Mouse (Mus musculus): ENCODE results near the gene Pde7b.

Pde7b gene

GRCm38 (mm10) chr10:20492216-20492964 lies 232.5 kb downstream of the Pde7b start:
- no peak for DNase-seq

- peak; percentile 11 to 12 for DNase-seq
These were observed 234.1 kb downstream of the Pde7b start for GRCm38 (mm10) chr10:20490775-20491174.

GRCm38 (mm10) chr10:20490281-20490680 lies 234.6 kb downstream of the Pde7b start:
- DNase-seq = no peak

- no peak for DNase-seq
These were observed 238.2 kb downstream of the Pde7b start for GRCm38 (mm10) chr10:20486461-20487253.

- DNase-seq = no peak
These were observed 239.1 kb downstream of the Pde7b start for GRCm38 (mm10) chr10:20485816-20486215.

- no peak for DNase-seq
These were observed 245.4 kb downstream of the Pde7b start for GRCm38 (mm10) chr10:20479481-20479880.

GRCm38 (mm10) chr10:20478456-20478855 lies 246.4 kb downstream of the Pde7b start:
- DNase-seq = no peak

GRCm38 (mm10) chr10:20474831-20475230 lies 250.0 kb downstream of the Pde7b start:
- DNase-seq = no peak

GRCm38 (mm10) chr10:20474036-20474435 lies 250.8 kb downstream of the Pde7b start:
- no peak for DNase-seq

- no peak for DNase-seq
These were observed 251.4 kb downstream of the Pde7b start for GRCm38 (mm10) chr10:20473505-20473904.

- DNase-seq = no peak
These were observed 252.9 kb downstream of the Pde7b start for GRCm38 (mm10) chr10:20472007-20472406.

GRCm38 (mm10) chr10:20464631-20465030 lies 260.2 kb downstream of the Pde7b start:
- DNase-seq = no peak

GRCm38 (mm10) chr10:20463941-20464340 lies 260.9 kb downstream of the Pde7b start:
- no peak for DNase-seq

GRCm38 (mm10) chr10:20462596-20462995 lies 262.3 kb downstream of the Pde7b start:
- no peak for DNase-seq

- DNase-seq = no peak
These were observed 265.1 kb downstream of the Pde7b start for GRCm38 (mm10) chr10:20459657-20460350.

GRCm38 (mm10) chr10:20459160-20459559 lies 265.7 kb downstream of the Pde7b start:
- no peak for DNase-seq

- no peak for DNase-seq
These were observed 270.4 kb downstream of the Pde7b start for GRCm38 (mm10) chr10:20454387-20455065.

- no peak for DNase-seq
These were observed 287.4 kb downstream of the Pde7b start for GRCm38 (mm10) chr10:20437428-20437827.

- DNase-seq = no peak
These were observed 287.9 kb downstream of the Pde7b start for GRCm38 (mm10) chr10:20437021-20437420.

- DNase-seq = no peak
These were observed 289.0 kb downstream of the Pde7b start for GRCm38 (mm10) chr10:20435913-20436312.

- DNase-seq = no peak
These were observed 293.5 kb downstream of the Pde7b start for GRCm38 (mm10) chr10:20431336-20431735.

- no peak for DNase-seq
These were observed 303.5 kb downstream of the Pde7b start for GRCm38 (mm10) chr10:20421299-20421883.

Data from thymus, postnatal 36 days (tissue).